Mouse (Mus musculus) MEL-GATA-1-ER (cell line): ENCODE measurements around the gene Ing3.

Experiments used
- DNase-seq: peaks from one replicate; pipeline ENCODE4 v3.0.0-alpha.2; 2012; ENCODE audit warnings: low read depth; ENCODE audit errors: extremely low read depth

The Ing3 gene

DNA sequence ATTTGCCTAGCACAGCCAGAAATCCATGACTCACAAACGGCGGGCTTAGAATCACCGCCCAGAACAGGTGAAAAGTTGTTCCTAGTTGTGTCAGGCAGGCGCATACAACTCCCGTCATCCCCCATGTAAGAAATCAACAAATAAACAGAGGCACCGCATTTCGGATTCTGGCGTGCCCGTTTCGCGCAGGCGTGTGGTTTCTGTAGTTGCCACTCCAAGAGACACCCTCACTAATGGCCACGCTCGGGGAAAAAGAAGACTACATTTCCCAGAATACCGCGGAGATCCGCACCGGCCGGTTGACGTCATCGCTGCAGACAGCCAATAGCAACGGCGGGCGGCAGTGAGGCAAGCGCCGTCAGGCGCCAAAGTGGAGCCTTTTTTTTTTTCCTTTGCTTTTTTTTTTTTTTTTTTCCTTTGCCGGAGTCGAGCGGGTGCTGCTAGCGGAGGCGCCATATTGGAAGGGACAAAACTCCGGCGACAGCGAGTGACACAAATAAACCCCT lies at the start of gene Ing3:
TSS of gene Ing3 (plus strand) at position 346 of the 506 bp plus-strand sequence.
- DNase-seq = peak; percentile 96

DNA sequence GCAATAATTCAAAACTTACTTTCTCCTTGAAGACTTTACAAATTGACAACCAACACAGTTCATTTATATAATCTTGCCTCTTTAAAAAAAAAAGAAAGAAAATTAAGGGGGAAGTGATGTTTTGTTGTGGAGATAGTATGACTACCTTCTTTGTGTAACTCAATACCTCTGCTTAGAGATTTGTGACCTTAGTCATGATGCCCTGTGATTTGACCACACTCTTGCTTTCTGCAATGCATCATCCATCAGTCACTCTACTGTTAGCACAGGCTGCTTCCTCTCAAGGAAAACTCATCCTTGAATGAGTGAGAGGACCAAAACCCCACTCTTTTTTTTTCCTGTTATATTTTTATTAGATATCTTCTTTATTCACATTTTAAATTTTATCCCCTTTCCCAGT lies 39.7 kb upstream of the Ing3 start:
- no peak for DNase-seq

GRCm38 (mm10) chr6:21910804-21911203 lies 38.6 kb upstream of the Ing3 start:
- no peak for DNase-seq

GRCm38 (mm10) chr6:21916591-21916990 lies 32.8 kb upstream of the Ing3 start:
- no peak for DNase-seq

DNA sequence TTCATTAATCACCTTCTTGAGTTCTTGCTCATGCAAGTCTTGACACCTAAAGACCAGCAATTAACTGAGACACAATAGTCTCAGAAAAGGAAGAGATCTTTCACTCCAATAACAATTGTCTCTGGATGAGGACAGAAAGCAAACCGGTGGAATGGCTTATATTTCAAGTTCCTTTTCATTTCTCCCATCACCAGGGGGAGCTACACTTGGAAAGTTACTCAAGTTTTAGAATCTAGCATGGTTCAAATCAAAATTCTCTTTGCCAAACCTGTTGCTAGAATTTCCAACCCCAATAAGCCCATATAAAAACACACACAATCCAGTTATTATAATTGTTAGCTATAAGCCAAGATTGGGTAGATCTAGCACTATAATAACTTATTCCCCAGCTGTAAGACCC lies 25.2 kb upstream of the Ing3 start:
- no peak for DNase-seq

- no peak for DNase-seq
These were observed 11.3 kb upstream of the Ing3 start for GRCm38 (mm10) chr6:21937981-21938635.

DNA sequence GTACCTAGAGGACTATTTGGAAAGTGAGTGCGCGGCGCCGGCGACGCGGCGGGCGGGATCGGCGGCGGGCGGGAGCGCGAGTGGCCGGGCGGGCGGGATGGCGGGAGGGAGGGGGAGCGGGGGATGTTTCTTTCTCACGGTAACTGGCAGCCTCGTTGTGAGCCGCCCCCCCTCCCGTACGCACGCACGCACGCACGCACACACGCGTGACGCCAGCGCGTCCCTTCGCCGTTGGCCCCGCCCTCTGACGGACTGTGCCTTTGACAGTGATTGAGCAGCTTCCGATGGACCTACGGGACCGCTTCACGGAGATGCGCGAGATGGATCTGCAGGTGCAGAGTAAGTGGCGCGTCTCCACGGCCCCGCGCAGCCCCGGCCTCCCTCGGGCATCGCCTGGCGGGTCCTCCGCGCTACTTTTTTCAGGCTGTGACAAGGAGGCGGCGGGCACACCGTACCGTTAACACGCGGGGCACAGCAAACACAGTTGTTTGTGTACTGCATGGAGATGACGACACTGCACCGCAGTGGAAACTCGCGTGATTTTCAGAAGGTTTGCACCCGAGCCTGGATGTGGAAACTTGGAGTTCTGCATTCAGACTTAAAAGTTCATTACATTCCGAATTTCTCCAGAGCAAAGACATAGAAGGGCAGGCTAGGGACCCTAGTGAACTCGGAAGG lies 539 bp downstream of the Ing3 start:
- peak; percentile 79 for DNase-seq

DNA sequence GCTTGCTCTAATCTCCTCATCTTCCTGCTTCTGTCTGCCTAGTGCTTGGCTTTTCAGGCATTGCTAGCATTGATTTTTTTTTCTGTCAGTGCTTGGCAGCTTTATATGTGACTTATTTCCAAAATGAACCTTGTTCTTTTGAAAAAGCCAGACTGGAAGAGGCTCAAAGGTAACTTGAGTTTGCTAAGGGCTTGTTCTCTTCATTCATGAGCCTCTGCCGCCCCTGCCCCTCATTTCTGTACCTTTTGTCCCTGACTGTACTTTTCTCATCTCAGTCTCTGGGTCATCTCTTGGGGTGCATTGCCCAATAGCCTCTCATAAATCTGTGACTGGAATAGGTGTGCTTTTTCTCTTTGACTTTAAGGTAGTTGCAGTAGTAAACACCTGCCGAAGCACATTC lies 1.3 kb downstream of the Ing3 start:
- DNase-seq = no peak

DNA sequence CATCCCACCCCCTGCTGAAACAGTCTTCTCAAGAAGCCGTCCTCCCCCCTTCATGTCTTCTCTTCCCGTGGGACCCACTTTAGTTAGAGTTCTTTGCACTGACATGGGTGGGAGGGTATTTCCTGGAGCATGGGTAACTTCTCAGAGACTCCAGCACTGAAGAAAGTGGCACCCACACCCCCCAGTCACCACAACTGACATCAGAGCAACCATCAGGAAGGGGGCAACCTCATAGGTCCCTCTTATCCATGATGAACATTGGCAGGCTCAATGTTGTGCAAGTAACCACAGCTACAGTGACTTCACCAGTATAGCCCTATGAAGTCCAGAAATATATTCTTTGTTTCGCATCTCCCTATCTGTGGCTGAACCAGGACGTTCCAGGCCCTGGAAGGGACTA lies 6.1 kb downstream of the Ing3 start:
- DNase-seq = no peak

- DNase-seq = no peak
These were observed 9.6 kb downstream of the Ing3 start for GRCm38 (mm10) chr6:21958922-21959321.

DNA sequence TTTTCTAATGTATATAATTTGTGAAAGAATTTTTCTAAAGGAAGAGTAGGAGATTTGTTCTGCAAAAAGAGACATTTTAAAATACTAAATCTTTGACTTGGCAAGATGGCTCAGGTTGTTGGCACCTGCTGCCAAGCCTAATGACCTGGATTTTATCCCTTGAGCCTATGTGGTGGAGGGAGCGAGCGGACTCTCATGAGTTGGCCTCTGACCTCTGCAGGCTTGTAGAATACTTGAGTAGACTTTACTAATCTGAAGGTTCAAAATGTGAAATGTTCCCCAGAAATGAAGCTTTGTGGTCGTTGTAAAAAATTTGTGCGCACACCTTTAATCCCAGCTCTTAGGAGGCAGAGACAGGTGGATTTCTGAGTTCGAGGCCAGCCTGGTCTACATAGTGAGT lies 10.5 kb downstream of the Ing3 start:
- DNase-seq = no peak

GRCm38 (mm10) chr6:21977532-21977931 lies 28.2 kb downstream of the Ing3 start:
- DNase-seq = no peak

DNA sequence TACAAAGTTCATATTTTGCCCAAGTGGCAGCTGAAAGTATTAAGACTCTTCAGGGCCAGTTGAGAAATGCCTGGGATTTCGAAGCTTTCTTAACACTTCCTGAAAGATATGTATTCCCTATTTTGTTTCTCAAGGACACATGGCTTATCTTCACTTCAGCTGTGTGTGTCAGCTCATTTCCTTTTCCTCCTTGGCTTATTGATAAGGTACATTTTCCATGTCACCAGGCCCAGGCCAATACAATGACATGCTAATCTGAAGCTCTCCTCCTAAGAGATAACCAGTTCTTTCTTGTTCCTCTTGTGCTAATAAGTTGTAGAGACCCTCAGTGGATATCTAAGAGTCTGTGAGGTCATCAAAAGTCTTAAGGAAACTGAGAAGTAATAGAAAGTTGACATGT lies 31.7 kb downstream of the Ing3 start:
- no peak for DNase-seq

DNA sequence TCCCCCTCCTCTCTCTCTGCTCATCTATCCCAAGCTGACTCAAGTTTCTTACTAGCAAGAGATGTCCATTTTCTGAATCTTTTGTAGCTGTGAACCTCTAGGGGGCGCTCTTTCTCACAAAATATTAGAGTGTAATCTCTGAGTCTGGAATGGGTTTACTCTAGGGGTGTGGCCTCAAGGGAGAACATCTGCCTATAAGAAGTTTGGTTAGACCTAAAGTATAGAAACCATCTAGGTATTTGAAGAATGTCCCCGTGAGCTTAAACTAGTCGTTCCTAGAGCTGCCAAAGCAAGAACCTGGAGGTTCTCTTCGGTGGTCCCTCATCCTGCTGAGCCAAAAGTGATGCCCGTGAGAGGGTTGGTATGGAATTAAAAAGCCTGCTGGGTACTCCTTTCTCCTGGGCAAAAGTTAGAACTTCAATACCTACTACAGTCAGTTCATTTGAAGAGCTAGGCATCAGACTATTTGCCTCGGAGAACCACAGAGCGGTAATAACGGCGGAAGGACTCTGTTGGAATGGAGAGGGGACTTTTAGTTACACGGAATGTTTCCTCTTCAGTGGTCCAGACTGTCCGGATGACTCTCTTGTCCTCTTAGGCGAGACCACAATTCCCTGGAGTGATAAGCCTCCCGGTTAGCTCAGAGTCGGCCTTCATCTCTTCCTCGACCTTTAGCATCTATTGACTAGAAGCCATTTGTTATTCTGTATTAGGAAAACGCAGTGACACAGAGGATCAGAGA lies 35.8 kb downstream of the Ing3 start:
- peak; percentile 11 for DNase-seq

GRCm38 (mm10) chr6:21985732-21986540 lies 36.6 kb downstream of the Ing3 start, which contains the start of gene Cped1:
TSS of gene Cped1 (plus strand) at chr6:21985916.
- no peak for DNase-seq

DNA sequence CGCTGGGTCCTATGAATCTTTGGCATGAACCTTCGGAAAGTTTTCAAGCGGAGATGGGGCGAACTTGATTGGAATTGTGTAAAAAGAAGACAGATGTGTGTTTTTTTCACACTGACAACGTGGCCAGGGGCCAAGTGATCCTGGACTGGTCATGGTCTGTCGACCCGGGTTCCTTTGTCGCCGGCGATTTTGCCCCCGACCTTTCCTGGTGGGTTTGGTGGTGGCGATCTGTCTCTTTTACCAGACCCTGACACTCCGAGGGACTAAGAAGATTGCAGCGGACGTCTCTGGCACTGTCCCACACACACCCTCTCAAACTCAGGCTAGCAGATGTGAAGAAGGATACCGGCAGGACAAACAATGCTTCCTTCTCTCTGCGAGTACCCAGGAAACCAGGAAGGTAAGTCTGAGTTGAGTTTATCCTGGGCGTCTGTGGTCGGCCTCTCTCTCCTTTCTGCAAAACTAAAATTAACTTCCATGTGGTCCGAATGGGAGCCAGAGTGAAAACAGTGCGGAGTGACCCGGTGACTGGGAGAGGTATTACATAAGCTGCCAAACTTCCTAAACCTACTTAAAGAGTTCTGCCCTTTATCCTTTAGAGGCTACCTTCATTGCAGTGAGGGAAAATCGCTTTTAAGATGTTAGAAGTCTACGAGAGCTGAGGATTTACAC lies 37.4 kb downstream of the Ing3 start:
- DNase-seq = no peak

- DNase-seq = no peak
These were observed 38.2 kb downstream of the Ing3 start for GRCm38 (mm10) chr6:21987554-21987953.

GRCm38 (mm10) chr6:21988296-21988695 lies 38.9 kb downstream of the Ing3 start:
- DNase-seq = no peak

DNA sequence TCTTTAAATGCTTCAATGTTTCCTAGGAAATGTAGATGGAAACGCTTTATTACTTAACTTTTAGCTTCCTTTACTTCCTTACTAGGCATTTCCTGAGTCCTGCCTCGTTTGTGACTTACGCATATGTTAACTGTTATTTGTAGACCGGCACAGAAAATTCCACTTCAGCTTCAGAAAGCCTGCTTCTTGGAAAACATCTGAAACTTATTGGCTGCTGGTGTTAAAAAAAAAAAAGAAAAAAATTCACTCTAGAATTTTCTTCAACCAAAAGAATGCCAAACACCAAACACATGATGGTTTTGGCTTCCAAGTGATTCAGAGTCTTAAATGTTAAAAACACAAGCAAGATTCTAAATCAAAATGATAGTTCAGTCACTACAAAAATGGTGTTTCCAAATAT lies 39.7 kb downstream of the Ing3 start:
- DNase-seq = no peak

DNA sequence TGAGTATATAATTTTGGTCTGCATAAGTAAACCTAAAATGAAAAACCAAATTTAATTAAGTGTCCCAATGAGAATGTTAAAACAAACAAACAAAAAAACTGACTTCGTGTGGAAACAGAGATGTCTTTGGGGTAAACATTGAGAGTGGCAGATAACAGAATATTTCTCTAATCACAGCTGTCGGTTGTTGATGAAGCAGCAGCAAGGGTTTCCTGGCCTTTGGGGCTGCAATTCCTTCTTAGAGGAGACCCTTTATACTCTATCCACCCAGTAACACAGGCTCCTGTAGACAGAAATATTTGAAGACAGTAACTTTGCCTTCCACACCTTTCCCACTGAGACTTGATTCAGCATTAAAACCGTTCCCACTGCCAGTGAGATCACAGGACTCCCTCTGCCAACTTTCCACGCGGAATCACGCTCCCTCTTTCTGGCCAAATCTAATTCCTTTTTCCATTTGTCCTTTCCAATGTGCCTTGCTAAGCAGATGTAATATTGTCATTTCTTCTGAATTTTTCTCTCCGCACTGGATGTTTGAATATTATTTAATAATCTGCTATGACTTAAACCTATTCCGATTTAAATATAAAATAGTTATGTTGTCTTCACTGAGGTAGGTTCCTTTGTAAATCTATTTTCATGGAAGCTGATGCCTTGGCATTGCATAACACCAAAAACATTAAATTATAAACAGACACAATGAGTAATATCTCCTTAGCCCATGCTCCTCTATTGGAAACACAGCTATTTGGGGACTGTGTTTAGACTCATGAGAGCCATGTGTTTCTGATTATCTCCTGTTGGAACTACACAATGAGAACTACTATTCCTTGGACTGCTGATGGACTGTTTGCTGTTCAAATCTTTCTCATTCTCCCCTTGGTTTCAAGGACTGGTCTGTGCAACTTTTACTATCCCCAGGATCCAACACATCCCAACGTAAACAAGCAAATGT lies 41.1 kb downstream of the Ing3 start:
- no peak for DNase-seq
